11 mouse cellular contexts compared by ENCODE assay signal in the genomic region with DNA sequence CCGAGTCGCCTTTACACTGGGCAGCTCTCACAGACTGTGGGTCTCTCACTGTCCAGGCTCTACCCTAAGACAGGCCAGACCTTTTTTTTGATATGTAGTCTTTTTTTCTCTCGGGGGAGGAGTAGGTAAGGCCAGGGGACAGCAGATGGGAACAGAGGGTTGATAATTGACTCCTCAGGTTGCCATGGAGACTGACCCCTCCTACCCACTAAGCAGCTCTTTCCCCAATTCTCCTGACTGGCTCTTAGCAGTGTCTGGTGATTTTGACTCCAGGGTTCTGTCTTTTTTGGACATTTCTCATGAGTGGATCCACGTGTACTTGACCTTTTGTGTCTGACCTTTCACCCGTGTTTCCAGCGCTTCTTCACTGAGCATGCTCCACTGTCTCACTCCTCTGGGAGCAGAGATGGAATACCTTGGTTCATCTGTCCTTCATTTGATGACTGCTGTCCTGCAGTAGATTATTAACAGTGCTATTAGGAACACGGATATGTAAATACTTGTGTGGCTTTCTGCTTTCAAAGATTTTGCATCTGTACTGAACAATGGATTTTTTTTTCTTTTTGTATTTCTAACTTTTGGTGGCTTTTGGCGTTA. TPM values are rescaled to one million over a fixed set of nuclear protein-coding genes. Genes with fewer than 3 reads are reported as not detected.
DNase-seq lines count a peak whose midpoint lies in the region; ATAC-seq and TF ChIP-seq lines count a peak whose summit lies in the region.
"Had no signal": no experiment of that assay in that cellular context is flagged by ENCODE, and none has a peak within 500 bp of the region (broad histone marks: within the 10 kb centered on the region; RNA-seq: fewer than 3 reads in every experiment).

No protein-coding gene starts in this region.

- H3K27me3 ChIP-seq in forebrain, embryonic 12.5 days: no peaks in the 10 kb centered on the region
- no peaks in the 10 kb centered on the region for H3K27me3 ChIP-seq in forebrain, embryonic 13.5 days
- no peaks in the 10 kb centered on the region for H3K27me3 ChIP-seq in intestine, embryonic 16.5 days (replicated peaks; ENCODE audit: control insufficient read depth, insufficient read depth, low read length)

- WGBS in forebrain, embryonic 12.5 days: 56% methylated on average over 8 of the region's 8 CpGs
- 62% methylated on average over 8 of the region's 8 CpGs for WGBS in forebrain, embryonic 13.5 days
- WGBS in intestine, embryonic 16.5 days: 44% methylated on average over 8 of the region's 8 CpGs

- peak overlapping the region; percentile 16; the same call in 1 of the 2 replicates for H3K27ac ChIP-seq in forebrain, embryonic 12.5 days
- no peak overlapping the region for H3K27ac ChIP-seq in forebrain, embryonic 13.5 days
- no peak overlapping the region for H3K27ac ChIP-seq in intestine, embryonic 16.5 days (ENCODE audit: low read length)
- no peak overlapping the region for H3K27ac ChIP-seq in left cerebral cortex, adult 2 months
- H3K27ac ChIP-seq: macrophage had no signal

- peak; percentile 35 for DNase-seq in c-Kit-positive CD71-positive TER-119-positive erythroid progenitor cells, embryonic 14.5 days (ENCODE audit: low spot score)
- DNase-seq in kidney, adult 8-10 months: peak; percentile 50 to 68
- no peak for DNase-seq in gastrocnemius, adult 18-20 months (ENCODE audit: low spot score)
- no peak for DNase-seq in left cerebral cortex, adult 2 months (ENCODE audit: extremely low spot score in 1 of 2, low spot score in 2 of 2)

- ATAC-seq in forebrain, embryonic 12.5 days (ENCODE audit: low FRiP score): peak; percentile 53; the same call in 1 of the 2 replicates
- ATAC-seq in forebrain, embryonic 13.5 days: no peak
- 0 out of 2 replicates have a peak, but pooled peaks have one; percentile 25 for ATAC-seq in megakaryocyte-erythroid progenitor cell, adult 5-6 weeks (replicated peaks; ENCODE audit: low FRiP score, low TSS enrichment, poor library complexity, severe bottlenecking)
- ATAC-seq in intestine, embryonic 16.5 days: no peak
- ATAC-seq: CD4-positive, CD25-positive, alpha-beta regulatory T cell, adult 4 months had no signal

- intact Hi-C loops in left cerebral cortex, adult 2 months (cut with DNase I): no loop called here

- TF ChIP-seq CTCF in left cerebral cortex, adult 2 months (IDR thresholded peaks at IDR 0.05): no peak

- no peak overlapping the region for H3K9ac ChIP-seq in forebrain, embryonic 12.5 days
- H3K9ac ChIP-seq in forebrain, embryonic 13.5 days: no peak overlapping the region
- no peak overlapping the region for H3K9ac ChIP-seq in intestine, embryonic 16.5 days (ENCODE audit: low read depth, low read length)

- no peaks in the 10 kb centered on the region for H3K36me3 ChIP-seq in forebrain, embryonic 12.5 days (replicated peaks)
- H3K36me3 ChIP-seq in forebrain, embryonic 13.5 days (ENCODE audit: poor library complexity, severe bottlenecking): no peaks in the 10 kb centered on the region
- H3K36me3 ChIP-seq in intestine, embryonic 16.5 days (ENCODE audit: control insufficient read depth, insufficient read depth, low read length): peaks cover 10% of the 10 kb centered on the region; the same call in 1 of the 2 replicates

- H3K4me3 ChIP-seq in forebrain, embryonic 12.5 days (replicated peaks): no peak overlapping the region
- H3K4me3 ChIP-seq in forebrain, embryonic 13.5 days: no peak overlapping the region
- H3K4me3 ChIP-seq in intestine, embryonic 16.5 days (ENCODE audit: low read length): no peak overlapping the region
- H3K4me3 ChIP-seq in left cerebral cortex, adult 2 months: no peak overlapping the region

- peaks cover 7% of the 10 kb centered on the region; the same call in 1 of the 2 replicates for H3K4me1 ChIP-seq in forebrain, embryonic 12.5 days
- peaks cover 5% of the 10 kb centered on the region for H3K4me1 ChIP-seq in forebrain, embryonic 13.5 days
- peaks cover 3% of the 10 kb centered on the region; the same call in 1 of the 2 replicates for H3K4me1 ChIP-seq in intestine, embryonic 16.5 days (ENCODE audit: control insufficient read depth, insufficient read depth, low read length)

- H3K4me2 ChIP-seq in forebrain, embryonic 12.5 days: no peak overlapping the region
- no peak overlapping the region for H3K4me2 ChIP-seq in forebrain, embryonic 13.5 days
- H3K4me2 ChIP-seq in intestine, embryonic 16.5 days (ENCODE audit: low read depth, low read length): no peak overlapping the region; the same call in 1 of the 2 replicates

- no peaks in the 10 kb centered on the region for H3K9me3 ChIP-seq in forebrain, embryonic 12.5 days
- no peaks in the 10 kb centered on the region for H3K9me3 ChIP-seq in forebrain, embryonic 13.5 days (replicated peaks)
- no peaks in the 10 kb centered on the region for H3K9me3 ChIP-seq in intestine, embryonic 16.5 days (ENCODE audit: control insufficient read depth, low read length)

RNA-seq across cellular contexts. Expression of a gene that starts 20.0 kb away (rescaled TPM):
- polyA plus RNA-seq in forebrain, embryonic 12.5 days (2016; fragmentation: Nextera tagmentation; extraction: Ambion mirVana): 17.7 and 20.8 TPM in 2 replicates
- 16.6 and 18.0 TPM in 2 replicates for polyA plus RNA-seq in forebrain, embryonic 13.5 days (2015; fragmentation: Nextera tagmentation; extraction: Ambion mirVana)
- 6.5 and 6.6 TPM in 2 replicates for total RNA-seq in megakaryocyte-erythroid progenitor cell, adult 5-6 weeks (2014; fragmentation: Nextera tagmentation)
- 1.6 and 16.2 TPM in 2 replicates for total RNA-seq in megakaryocyte-erythroid progenitor cell, adult 5-6 weeks (2017)
- polyA plus RNA-seq in intestine, embryonic 16.5 days (2015; fragmentation: Nextera tagmentation; extraction: Ambion mirVana): 69.1 and 69.3 TPM in 2 replicates
- 10 to 100 TPM; 89.3 to 93.6 TPM for total RNA-seq in gastrocnemius, adult 18-20 months (2021)
- total RNA-seq in left cerebral cortex, adult 2 months (2021): 10 to 100 TPM; 26.5 to 27.4 TPM

RNA-seq across cellular contexts. Expression of a gene that starts 34.2 kb away (rescaled TPM):
- polyA plus RNA-seq in forebrain, embryonic 12.5 days (2016; fragmentation: Nextera tagmentation; extraction: Ambion mirVana): 3.6 and 3.9 TPM in 2 replicates
- 2.3 and 3.0 TPM in 2 replicates for polyA plus RNA-seq in forebrain, embryonic 13.5 days (2015; fragmentation: Nextera tagmentation; extraction: Ambion mirVana)
- total RNA-seq in megakaryocyte-erythroid progenitor cell, adult 5-6 weeks (2014; fragmentation: Nextera tagmentation): 20.3 and 22.0 TPM in 2 replicates
- total RNA-seq in megakaryocyte-erythroid progenitor cell, adult 5-6 weeks (2017): 7.0 and 13.6 TPM in 2 replicates
- polyA plus RNA-seq in intestine, embryonic 16.5 days (2015; fragmentation: Nextera tagmentation; extraction: Ambion mirVana): 1.9 and 2.1 TPM in 2 replicates
- total RNA-seq in gastrocnemius, adult 18-20 months (2021): 1 to 10 TPM; 3.2 TPM
- 10 to 100 TPM; 35.7 to 37.3 TPM for total RNA-seq in left cerebral cortex, adult 2 months (2021)

RNA-seq across cellular contexts. Expression of a gene that starts 37.5 kb away (rescaled TPM):
- polyA plus RNA-seq in forebrain, embryonic 12.5 days (2016; fragmentation: Nextera tagmentation; extraction: Ambion mirVana): 14.6 and 14.8 TPM in 2 replicates
- 14.3 and 16.5 TPM in 2 replicates for polyA plus RNA-seq in forebrain, embryonic 13.5 days (2015; fragmentation: Nextera tagmentation; extraction: Ambion mirVana)
- 11.3 TPM in 2 replicates for total RNA-seq in megakaryocyte-erythroid progenitor cell, adult 5-6 weeks (2014; fragmentation: Nextera tagmentation)
- 3.5 and 4.3 TPM in 2 replicates for total RNA-seq in megakaryocyte-erythroid progenitor cell, adult 5-6 weeks (2017)
- polyA plus RNA-seq in intestine, embryonic 16.5 days (2015; fragmentation: Nextera tagmentation; extraction: Ambion mirVana): 13.9 and 14.0 TPM in 2 replicates
- 10 to 100 TPM; 12.3 to 12.6 TPM for total RNA-seq in gastrocnemius, adult 18-20 months (2021)
- total RNA-seq in left cerebral cortex, adult 2 months (2021): 10 to 100 TPM; 22.0 to 22.3 TPM

RNA-seq across cellular contexts. Expression of a gene that starts 54.3 kb away (rescaled TPM):
- polyA plus RNA-seq in forebrain, embryonic 12.5 days (2016; fragmentation: Nextera tagmentation; extraction: Ambion mirVana): not detected in 2 replicates
- polyA plus RNA-seq in forebrain, embryonic 13.5 days (2015; fragmentation: Nextera tagmentation; extraction: Ambion mirVana): not detected in 2 replicates
- total RNA-seq in megakaryocyte-erythroid progenitor cell, adult 5-6 weeks (2014; fragmentation: Nextera tagmentation): not detected in 2 replicates
- not detected in 2 replicates for total RNA-seq in megakaryocyte-erythroid progenitor cell, adult 5-6 weeks (2017)
- 0.16 TPM in 1 of 2 replicates, not detected in the other for polyA plus RNA-seq in intestine, embryonic 16.5 days (2015; fragmentation: Nextera tagmentation; extraction: Ambion mirVana)
- not detected for total RNA-seq in gastrocnemius, adult 18-20 months (2021)
- not detected for total RNA-seq in left cerebral cortex, adult 2 months (2021)
- total RNA-seq: hematopoietic stem cell, adult 5-6 weeks had no signal
- polyA plus RNA-seq: CD4-positive, CD25-positive, alpha-beta regulatory T cell, adult 4 months; macrophage had no signal

Comparison
In these comparisons a context has a peak if more than half of its experiments do, and no peak if none do; other contexts are left out.
1. ATAC-seq: peak in forebrain, embryonic 12.5 days (single experiment) and megakaryocyte-erythroid progenitor cell, adult 5-6 weeks (single experiment); none in forebrain, embryonic 13.5 days (single experiment) and intestine, embryonic 16.5 days (single experiment).
2. DNase-seq: peak in c-Kit-positive CD71-positive TER-119-positive erythroid progenitor cells, embryonic 14.5 days (single experiment) and kidney, adult 8-10 months (2 of 2); none in gastrocnemius, adult 18-20 months (single experiment) and left cerebral cortex, adult 2 months (0 of 2).